Mouse (Mus musculus): ENCODE data around the gene Spata21.

Gene Spata21

DNA sequence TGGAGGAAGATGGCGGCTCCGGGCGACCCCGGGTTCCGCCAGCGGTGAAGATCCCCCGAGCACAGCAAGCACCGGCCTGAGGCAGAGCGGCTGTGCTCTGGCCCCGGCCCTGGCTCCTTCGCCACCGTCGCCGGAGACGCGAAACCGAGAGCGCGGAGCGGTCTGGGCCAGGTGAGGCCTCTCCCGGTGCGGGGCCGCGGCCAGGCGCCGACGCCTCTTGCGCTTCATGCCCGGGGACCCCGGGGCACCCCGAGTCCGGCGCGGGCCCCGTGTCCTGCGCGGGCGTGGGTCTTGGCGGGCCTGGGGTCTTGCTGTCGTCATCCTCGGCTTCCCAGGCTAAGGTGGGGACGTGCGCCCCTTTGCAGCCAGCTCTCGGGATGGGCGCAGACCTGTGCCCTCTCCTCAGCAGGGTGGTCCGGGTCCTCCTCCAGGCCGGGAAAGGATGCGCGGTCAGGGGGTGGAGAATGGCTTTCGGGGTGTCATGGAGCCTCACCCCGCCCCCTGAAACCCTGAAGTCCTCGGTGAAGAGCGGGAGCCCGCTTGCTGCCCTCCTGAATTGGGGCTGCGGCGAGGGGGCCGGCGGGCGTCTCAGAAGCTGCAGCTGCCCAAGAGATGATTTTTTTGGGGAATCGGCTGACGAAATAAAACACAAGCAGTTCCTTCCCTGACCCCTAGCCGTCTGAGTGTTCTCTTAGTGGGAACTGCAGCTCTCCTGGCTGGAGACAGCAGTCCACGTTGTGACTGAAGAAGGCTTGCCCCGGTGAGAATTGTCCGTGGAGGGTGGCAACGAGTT is 60.1 kb downstream of the Spata21 start:
- in situ Hi-C loops (cut with MboI; ENCODE audit: low sequenced_read_pairs) = loop anchor here (10.0 kb wide), 1 partner anchor 67 kb away; the partner anchor contains the start of gene Rsg1

GRCm38 (mm10) chr4:141149116-141149515 is 61.0 kb downstream of the Spata21 start:
- in situ Hi-C loops (cut with MboI; ENCODE audit: low sequenced_read_pairs) = loop anchor here (10.0 kb wide), 1 partner anchor 66 kb away; the partner anchor contains the start of gene Rsg1

GRCm38 (mm10) chr4:141157485-141157884 is 69.4 kb downstream of the Spata21 start:
- in situ Hi-C loops (cut with MboI; ENCODE audit: low sequenced_read_pairs) = no loop called here

DNA sequence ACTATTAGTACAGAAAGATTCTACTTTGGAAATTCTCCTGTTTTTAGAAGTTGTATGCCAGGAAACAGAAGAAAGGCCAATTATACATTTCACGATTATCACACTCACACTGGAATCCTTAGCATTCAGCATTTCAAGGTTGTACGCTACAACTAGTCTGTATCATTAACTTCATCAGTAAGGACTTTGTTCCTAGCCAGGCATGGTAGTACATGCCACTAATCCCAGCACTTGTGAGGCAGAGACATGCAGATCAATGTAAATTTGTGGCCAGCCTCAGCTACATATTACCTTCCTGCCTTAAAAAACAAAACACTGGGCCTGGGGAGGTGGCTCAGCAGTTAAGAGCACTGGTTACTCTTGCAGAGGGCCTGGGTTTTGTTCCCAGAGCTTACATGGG is 70.5 kb downstream of the Spata21 start:
- in situ Hi-C loops (cut with MboI; ENCODE audit: low sequenced_read_pairs) = no loop called here

DNA sequence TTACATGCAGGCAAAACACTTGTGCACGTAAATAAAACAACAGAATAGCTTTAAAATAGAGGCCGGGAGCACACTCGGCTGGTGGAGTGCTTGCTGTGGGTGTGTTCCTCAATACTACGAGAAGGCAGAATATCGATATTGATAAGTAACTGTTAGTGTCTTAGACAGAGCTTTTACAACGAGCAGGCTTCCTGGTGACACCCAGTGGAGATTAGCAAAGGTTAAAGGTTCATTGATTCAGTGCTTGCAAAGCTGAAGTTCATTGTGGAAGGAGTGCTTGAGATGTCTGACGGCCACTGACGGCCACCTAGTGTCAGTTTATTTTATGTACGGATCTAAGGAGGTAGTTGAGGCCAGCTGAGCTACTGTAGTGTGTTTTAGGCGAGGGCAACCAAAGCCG is 71.0 kb downstream of the Spata21 start:
- in situ Hi-C loops (cut with MboI; ENCODE audit: low sequenced_read_pairs) = no loop called here

GRCm38 (mm10) chr4:141159666-141160065 is 71.5 kb downstream of the Spata21 start:
- in situ Hi-C loops (cut with MboI; ENCODE audit: low sequenced_read_pairs) = no loop called here

DNA sequence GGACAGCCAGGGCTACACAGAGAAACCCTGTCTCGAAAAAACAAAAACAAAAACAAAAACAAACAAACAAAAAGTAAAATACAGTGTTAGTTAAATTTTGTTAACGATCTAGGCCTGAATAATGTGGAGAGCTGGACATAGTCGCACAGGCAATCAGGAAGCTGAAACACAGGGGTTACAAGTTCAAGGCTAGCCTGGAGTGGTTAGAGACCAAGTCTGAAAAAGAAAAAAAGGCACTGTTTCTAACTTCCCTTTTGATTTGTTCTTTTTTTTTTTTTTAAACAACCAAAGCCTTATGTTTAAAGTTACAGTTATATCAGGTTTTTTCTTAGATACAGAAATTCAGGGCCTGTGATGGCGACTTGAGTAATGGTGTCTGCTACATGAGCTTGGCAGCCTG is 72.1 kb downstream of the Spata21 start:
- in situ Hi-C loops (cut with MboI; ENCODE audit: low sequenced_read_pairs) = no loop called here

DNA sequence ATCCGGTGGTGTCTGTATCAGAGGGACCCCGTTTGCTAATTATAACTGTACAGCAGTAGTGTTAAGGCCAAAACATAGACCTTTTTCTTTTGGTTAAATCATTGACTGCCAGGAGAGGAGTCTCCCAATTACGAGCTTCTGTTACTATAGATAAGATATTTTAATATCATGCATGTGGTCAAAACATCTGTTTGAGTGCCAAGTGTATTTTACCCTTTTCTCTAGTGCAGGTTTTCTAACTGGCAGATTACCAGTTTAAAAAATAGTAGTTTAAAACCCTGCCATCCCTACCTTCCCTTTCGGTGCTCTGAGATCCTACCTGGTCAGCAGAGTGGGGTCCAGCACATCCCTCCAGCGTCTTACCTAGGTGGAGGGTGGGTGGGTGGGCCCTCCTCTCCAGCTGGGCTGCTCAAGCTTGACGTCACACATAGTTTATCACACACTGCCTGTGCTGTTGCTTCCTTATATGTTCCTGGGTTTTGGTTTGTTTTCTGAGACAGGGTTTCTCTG is 73.6 kb downstream of the Spata21 start:
- in situ Hi-C loops (cut with MboI; ENCODE audit: low sequenced_read_pairs) = no loop called here
